Mouse (Mus musculus): ENCODE results near the gene St6gal1. TPM values are rescaled to one million over a fixed set of nuclear protein-coding genes. Genes with fewer than 3 reads are reported as not detected.

The St6gal1 gene
- polyA plus RNA-seq, 1 experiment = 5.7 TPM

DNA sequence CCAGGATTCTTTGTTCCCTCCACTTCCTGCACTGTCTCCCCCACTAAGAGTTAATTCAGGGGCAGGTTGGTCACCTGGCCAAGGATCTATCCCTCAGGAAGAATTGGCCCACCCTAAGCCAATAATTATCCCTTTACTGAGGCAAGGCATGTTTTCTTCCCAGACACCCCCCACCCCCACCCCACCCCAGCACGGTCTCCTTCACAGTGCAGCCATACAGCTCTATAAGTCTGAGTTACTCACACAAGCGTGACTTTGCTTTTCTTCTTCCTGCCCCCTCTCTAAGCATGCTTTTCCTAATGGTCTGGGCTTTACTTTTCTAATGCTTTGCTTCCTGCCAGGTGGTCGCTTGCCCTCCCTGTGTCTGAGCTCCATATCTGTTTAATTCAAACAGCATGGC lies 177.4 kb downstream of the St6gal1 start:
- Histone ChIP-seq H3K79me2 (ENCODE audit: control insufficient read depth, insufficient read depth) (no peaks in the 10 kb centered on the region), H3K4me2 (ENCODE audit: low read depth) (no peak overlapping the region), H3K4me3 (no peak overlapping the region), H3K36me3 (ENCODE audit: control insufficient read depth, insufficient read depth) (no peaks in the 10 kb centered on the region), H3K27me3 (ENCODE audit: control insufficient read depth, insufficient read depth, insufficient read length) (no peaks in the 10 kb centered on the region), H3ac (ENCODE audit: control insufficient read depth, insufficient read length) (no peak overlapping the region)
- TF ChIP-seq MAX (IDR thresholded peaks at IDR 0.05; ENCODE audit: low read depth) (no peak), SRF (IDR thresholded peaks at IDR 0.05; ENCODE audit: control insufficient read depth, insufficient read length, low read depth) (no peak), POLR2A (IDR thresholded peaks at IDR 0.05; ENCODE audit: insufficient read length, low read depth) (no peak), E2F4 (IDR thresholded peaks at IDR 0.05; ENCODE audit: insufficient read depth) (no peak), TCF3 (IDR thresholded peaks at IDR 0.05; ENCODE audit: insufficient read length, low read depth) (no peak), TCF12 (IDR thresholded peaks at IDR 0.05; ENCODE audit: insufficient read depth, poor library complexity, severe bottlenecking) (no peak)

DNA sequence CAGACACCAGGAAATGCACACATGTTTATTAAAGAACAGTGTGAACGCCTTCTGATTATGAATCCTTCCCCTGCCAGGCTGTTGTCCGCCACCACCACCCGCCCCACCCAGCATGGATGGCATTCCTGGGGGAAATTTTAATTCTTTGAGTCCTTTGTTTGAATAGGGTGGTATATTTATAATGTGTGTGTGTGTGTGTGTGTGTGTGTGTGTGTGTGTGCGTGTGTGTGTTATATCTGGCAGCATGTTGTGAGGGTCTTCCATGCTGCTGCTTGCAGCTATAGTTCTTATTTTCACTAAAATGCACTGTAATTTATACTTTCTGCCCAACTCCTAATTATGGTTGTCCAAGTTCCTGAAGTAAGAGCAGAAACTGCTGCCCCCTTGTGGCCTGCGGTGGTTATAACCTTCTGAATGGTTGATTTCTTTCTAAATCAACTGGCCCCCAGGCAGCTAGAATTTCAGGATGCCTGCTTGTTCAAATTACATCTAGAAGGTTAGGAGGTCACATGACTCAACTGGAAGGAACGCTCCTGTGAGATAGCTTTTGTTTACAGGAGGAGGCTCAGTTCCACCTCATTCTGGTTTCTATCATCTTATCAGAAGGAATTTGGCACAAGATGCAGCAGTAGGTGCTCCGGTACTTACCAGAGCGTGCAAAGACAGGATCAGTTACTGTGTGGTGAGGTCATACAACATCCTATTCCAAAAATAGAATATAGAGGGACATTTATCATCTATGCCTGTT lies 178.6 kb downstream of the St6gal1 start:
- Histone ChIP-seq H3ac (ENCODE audit: control insufficient read depth, insufficient read length) (no peak overlapping the region), H3K4me3 (no peak overlapping the region), H3K27me3 (ENCODE audit: control insufficient read depth, insufficient read depth, insufficient read length) (no peaks in the 10 kb centered on the region), H3K4me2 (ENCODE audit: low read depth) (peak overlapping the region; percentile 31), H3K79me2 (ENCODE audit: control insufficient read depth, insufficient read depth) (no peaks in the 10 kb centered on the region), H3K36me3 (ENCODE audit: control insufficient read depth, insufficient read depth) (no peaks in the 10 kb centered on the region)
- TF ChIP-seq TCF12 (IDR thresholded peaks at IDR 0.05; ENCODE audit: insufficient read depth, poor library complexity, severe bottlenecking) (no peak), TCF3 (IDR thresholded peaks at IDR 0.05; ENCODE audit: insufficient read length, low read depth) (no peak), POLR2AphosphoS2 (IDR thresholded peaks at IDR 0.05; ENCODE audit: insufficient read length, low read depth) (no peak), MYOG (IDR thresholded peaks at IDR 0.05; ENCODE audit: control insufficient read depth in 1 of 3, insufficient read depth in 1 of 3, insufficient read length in 2 of 3, low read depth in 2 of 3) (no peak), POLR2A (IDR thresholded peaks at IDR 0.05; ENCODE audit: insufficient read length, low read depth) (no peak), USF1 (IDR thresholded peaks at IDR 0.05; ENCODE audit: low read depth) (peak; percentile 35)

Other genes starting within 250 kb of the St6gal1 start
- gene Kng2, start 195.3 kb upstream of the St6gal1 start, polyA plus RNA-seq (2012; fragmentation: generic; extraction: Trizol) = not detected
- gene Kng1, start 166.9 kb upstream of the St6gal1 start, polyA plus RNA-seq (2012; fragmentation: generic; extraction: Trizol) = not detected
- 141 TPM for gene Eif4a2, start 117.3 kb upstream of the St6gal1 start, polyA plus RNA-seq (2012; fragmentation: generic; extraction: Trizol)
- gene Rfc4, start 97.0 kb upstream of the St6gal1 start, polyA plus RNA-seq (2012; fragmentation: generic; extraction: Trizol) = 18.9 TPM
- not detected for gene Adipoq, start 78.2 kb upstream of the St6gal1 start, polyA plus RNA-seq (2012; fragmentation: generic; extraction: Trizol)
- not detected for gene Rtp1, start 204.4 kb downstream of the St6gal1 start, polyA plus RNA-seq (2012; fragmentation: generic; extraction: Trizol)